Mouse (Mus musculus) cerebellum, adult 2 months (tissue): ENCODE results near the gene Ppib.

Source experiments
- CTCF ChIP-seq: fragments of 200-500 bp; IDR thresholded peaks from 2 replicates; pipeline ENCODE4 v1.5.1; 2011; ENCODE audit warnings: low read depth, mild to moderate bottlenecking, control low read depth, low read length, moderate library complexity, borderline replicate concordance; ENCODE audit not compliant: insufficient read depth
- POLR2A ChIP-seq: fragments of 200-500 bp; IDR thresholded peaks from 2 replicates; pipeline ENCODE4 v1.6.1; 2011; ENCODE audit warnings: low read length, control low read depth, borderline replicate concordance; ENCODE audit not compliant: insufficient read depth

- no peak for TF ChIP-seq CTCF
- TF ChIP-seq POLR2A, result no peak
Measured at GRCm38 (mm10) chr9:66105168-66105567, 45.1 kb downstream of the Ppib start.
